Mouse (Mus musculus): ENCODE results near the gene Morc1.

Morc1 gene

DNA sequence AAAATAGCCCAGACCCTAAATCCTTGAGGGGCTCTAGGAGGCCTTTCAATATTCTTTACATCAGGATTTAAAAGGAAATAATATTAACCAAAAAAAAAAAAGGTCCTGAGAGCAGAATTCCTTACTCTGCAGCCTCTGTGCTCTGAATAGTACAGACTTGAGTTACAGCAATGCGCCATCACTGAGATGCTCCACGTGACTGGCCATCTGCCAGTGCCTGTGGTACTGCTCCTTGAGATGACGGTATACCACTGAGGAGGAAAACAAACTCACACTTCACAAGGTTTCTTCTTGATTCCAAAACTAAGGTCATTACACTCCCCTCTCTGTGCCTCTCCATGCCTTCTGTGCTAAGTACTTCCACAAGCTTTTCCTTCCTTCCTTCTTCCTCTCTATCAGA is 195.1 kb downstream of the Morc1 start:
- in situ Hi-C loops (cut with MboI; ENCODE audit: low sequenced_read_pairs), result no loop called here

DNA sequence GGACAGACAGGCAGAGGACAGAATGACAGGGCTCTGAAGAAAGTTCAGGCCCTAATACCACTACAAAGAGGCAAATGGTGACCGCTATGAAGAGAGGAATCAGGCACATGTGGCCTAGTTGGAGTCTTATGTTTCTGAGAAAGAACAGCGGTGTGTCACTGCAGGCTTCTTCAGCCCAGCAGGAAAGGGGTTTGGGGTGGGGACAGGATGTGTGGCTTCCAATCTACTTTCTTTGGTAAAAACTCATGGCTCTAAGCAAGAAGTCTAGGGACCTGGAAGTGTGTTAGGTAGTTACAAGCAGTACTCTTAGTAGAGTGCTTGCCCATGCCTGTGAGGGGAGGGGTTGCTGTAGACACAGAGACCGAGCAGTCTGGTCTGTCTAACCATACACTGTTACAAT is 196.3 kb downstream of the Morc1 start:
- in situ Hi-C loops (cut with MboI; ENCODE audit: low sequenced_read_pairs), result no loop called here

DNA sequence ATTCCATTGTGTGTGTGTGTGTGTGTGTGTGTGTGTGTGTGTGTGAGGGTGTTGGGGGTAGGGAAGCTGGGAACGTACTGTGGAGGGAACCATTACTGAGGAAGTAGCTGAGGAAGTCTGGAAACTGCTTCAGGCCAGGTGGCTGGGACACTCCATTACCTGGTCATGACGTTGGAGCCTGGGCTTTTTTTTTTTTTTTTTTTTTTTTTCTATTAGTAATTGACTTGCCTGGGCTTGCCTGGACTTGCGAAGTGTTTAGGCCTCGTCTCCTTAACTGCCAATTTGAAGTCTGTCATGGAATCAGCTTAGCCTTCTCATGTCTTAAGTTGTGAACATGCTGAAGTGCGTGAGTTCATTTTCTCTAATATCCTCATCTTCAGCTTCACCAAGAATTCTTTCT is 198.7 kb downstream of the Morc1 start:
- in situ Hi-C loops (cut with MboI; ENCODE audit: low sequenced_read_pairs), result no loop called here

DNA sequence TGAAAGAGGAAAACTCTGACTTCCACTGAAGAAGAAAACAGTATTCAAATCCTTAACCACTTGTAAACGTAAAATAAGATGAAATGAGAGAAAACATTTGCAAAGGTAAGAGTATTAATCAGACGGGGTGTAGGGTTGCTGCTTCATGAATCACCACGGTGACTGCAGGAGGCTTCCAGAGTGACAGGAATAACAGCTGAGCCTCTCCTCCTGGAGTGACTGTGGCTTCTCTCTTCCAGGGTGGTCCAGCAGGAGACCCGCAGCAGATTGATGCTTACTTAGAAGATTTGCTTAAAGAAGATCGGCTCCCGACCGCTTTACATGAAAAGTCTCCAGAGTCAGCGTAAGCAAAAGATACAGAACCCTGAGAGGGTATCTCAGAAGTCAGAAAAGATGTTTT is 199.4 kb downstream of the Morc1 start:
- in situ Hi-C loops (cut with MboI; ENCODE audit: low sequenced_read_pairs), result no loop called here

GRCm38 (mm10) chr16:48632351-48632750 is 201.3 kb downstream of the Morc1 start:
- in situ Hi-C loops (cut with MboI; ENCODE audit: low sequenced_read_pairs), result no loop called here

DNA sequence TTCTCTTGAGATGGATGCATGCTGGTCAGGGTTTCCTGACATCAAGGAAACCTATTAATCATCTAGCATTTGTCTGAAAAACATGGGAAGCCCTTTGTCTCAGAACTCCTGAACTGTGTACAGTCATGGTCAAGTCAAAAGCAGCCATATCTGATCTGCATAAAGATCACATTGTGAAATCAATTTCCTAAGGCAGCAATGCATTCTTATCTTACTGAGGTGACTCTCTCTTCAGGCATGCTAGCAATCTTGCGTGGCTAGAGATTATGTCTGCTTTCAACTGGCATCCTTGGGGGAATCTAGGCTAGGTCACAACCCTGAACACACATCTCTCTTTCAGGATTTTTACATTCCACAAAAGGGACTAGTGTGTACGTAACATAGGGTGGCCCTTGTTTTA is 215.2 kb downstream of the Morc1 start:
- in situ Hi-C loops (cut with MboI; ENCODE audit: low sequenced_read_pairs), result no loop called here

GRCm38 (mm10) chr16:48671696-48672095 is 240.7 kb downstream of the Morc1 start:
- in situ Hi-C loops (cut with MboI; ENCODE audit: low sequenced_read_pairs), result no loop called here

DNA sequence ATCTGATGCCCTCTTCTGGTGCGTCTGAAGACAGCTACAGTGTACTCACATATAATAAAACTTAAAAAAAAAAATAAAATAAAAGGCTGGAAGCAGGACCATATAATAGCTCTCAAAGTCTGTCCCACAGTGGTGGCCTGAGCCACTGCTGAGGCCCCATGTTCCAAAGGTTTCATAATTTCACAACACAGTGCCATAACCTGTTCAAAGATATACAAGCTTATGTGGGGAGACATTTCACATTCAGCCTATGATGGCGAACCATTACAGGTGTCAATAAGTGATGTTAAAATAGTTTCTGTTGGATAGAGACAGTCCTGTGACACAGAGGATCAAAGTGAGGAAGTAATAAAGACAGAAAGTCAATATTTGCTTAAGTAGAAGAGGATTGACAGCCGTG is 241.6 kb downstream of the Morc1 start:
- in situ Hi-C loops (cut with MboI; ENCODE audit: low sequenced_read_pairs), result no loop called here

DNA sequence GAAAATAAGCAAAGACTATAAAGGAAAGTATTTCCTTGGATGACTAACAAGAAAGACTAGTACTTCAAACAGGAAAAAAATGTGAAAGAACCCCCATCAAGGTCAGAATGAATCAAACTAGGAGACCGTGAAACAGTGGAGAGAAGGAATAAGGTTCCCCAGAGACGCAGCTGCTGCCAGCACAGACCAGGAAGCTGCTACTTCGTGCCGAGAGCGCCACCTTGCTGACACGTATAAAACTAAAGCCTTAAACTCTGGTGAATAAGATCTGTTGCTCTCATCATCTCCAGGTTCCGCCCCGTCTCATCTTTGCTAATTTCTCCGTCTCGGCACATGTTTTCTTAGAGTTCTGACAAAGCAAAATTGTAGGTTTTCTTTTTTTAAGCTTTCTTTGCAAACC is 244.6 kb downstream of the Morc1 start:
- in situ Hi-C loops (cut with MboI; ENCODE audit: low sequenced_read_pairs), result no loop called here

DNA sequence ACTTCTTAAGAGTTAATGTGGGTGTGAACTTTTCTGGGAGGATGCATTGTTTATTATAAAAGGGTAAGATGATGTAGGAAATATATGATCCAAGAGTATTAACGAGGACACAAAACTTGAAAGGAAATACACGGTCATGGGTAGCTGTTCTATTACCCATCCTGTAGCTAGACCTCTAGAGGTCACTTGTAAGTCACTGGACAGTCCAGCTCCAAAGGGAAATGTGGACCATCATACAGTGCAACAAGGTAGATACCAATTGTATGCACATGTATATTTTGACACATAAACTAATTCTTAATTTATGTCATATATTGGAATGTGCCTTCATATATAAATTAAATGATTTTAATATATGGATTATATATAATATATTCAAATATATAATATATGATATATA is 245.2 kb downstream of the Morc1 start:
- in situ Hi-C loops (cut with MboI; ENCODE audit: low sequenced_read_pairs), result no loop called here

- in situ Hi-C loops (cut with MboI; ENCODE audit: low sequenced_read_pairs), result no loop called here
Observed at GRCm38 (mm10) chr16:48677381-48677780, 246.3 kb downstream of the Morc1 start.

DNA sequence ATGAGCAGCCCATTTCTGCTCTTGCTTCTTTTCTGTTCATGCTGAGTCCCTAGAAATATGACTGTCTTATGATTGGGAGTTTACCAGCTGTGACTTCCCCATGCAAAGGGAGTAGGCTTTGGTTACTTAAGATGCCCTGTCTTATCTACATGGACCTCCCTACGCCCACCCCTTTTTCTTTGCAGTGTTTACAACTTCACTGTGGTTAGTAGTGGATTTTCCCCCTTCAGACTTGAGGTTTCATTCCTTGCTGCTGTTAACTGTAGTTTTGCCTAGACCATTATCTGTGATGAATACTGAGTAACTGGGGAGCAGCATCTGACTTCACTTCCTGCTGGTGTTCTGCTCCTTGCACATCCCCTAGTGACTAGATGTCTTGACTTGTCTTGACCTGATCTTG is 247.0 kb downstream of the Morc1 start:
- in situ Hi-C loops (cut with MboI; ENCODE audit: low sequenced_read_pairs), result no loop called here

Data from CH12F3 (cell line).